Mouse (Mus musculus) thymus, adult 2 months (tissue): ENCODE measurements around the gene Cavin3.

Experiments
- CTCF ChIP-seq: fragments of 200-500 bp; IDR thresholded peaks from 2 replicates; pipeline ENCODE4 v1.5.1; 2012; ENCODE audit warnings: mild to moderate bottlenecking, control low read depth, low read length, moderate library complexity, borderline replicate concordance; ENCODE audit not compliant: control insufficient read depth, poor library complexity, insufficient read depth; ENCODE audit errors: extremely low read depth
- POLR2A ChIP-seq: fragments of 200-500 bp; IDR thresholded peaks from 2 replicates; pipeline ENCODE4 v1.6.1; 2012; ENCODE audit warnings: mild to moderate bottlenecking, low read length, control low read depth, moderate library complexity; ENCODE audit not compliant: control insufficient read depth, poor library complexity, insufficient read depth; ENCODE audit errors: extremely low read depth

GRCm38 (mm10) chr7:105516669-105517360 is 34.7 kb upstream of the Cavin3 start:
- TF ChIP-seq POLR2A, result no peak
- TF ChIP-seq CTCF, result no peak
